Mouse (Mus musculus) embryonic stem cell, embryonic (primary cell): ENCODE results near the gene 1500011B03Rik.

ENCODE experiments used
- CTCF ChIA-PET, 4 experiments: fragments of 300-600 bp in 2 of 4; fragments of 350-600 bp in 2 of 4; sonication (Branson Sonifier 250); formaldehyde crosslinking; loops; one replicate each; lab custom pipeline; 2022; ENCODE audit warnings: inconsistent platforms in 2 of 4; lab: Charles Lee
- POLR2A ChIA-PET, 4 experiments: fragments of 300-600 bp in 2 of 4; fragments of 350-600 bp in 2 of 4; sonication (Branson Sonifier 250); formaldehyde crosslinking; loops; one replicate each; lab custom pipeline; 2022; ENCODE audit warnings: antibody characterized with exemption in 4 of 4, inconsistent platforms in 1 of 4; lab: Charles Lee

1500011B03Rik gene

GRCm38 (mm10) chr5:114779956-114780489 lies 43.2 kb downstream of the 1500011B03Rik start:
- ChIA-PET CTCF (interaction anchor here in 1 of 4 experiments (1.6 kb wide), 1 partner anchor 25 kb away, joined by 5 read pairs; no protein-coding TSS in a partner anchor), POLR2A (interaction anchor here in 2 of 4 experiments (0.9 to 1.3 kb wide), 6 partner anchors 12 to 46 kb away, joined by 3 to 5 read pairs (median 3); no protein-coding TSS in a partner anchor)

- CTCF ChIA-PET = no interaction called here
- POLR2A ChIA-PET = interaction anchor here in 3 of 4 experiments (0.6 to 5.5 kb wide), 15 partner anchors 11 to 586 kb away, joined by 3 to 52 read pairs (median 10); partner anchors contain the start of gene Mlec (in 1 of the 3)
These were observed 47.1 kb downstream of the 1500011B03Rik start for GRCm38 (mm10) chr5:114776174-114776573.

DNA sequence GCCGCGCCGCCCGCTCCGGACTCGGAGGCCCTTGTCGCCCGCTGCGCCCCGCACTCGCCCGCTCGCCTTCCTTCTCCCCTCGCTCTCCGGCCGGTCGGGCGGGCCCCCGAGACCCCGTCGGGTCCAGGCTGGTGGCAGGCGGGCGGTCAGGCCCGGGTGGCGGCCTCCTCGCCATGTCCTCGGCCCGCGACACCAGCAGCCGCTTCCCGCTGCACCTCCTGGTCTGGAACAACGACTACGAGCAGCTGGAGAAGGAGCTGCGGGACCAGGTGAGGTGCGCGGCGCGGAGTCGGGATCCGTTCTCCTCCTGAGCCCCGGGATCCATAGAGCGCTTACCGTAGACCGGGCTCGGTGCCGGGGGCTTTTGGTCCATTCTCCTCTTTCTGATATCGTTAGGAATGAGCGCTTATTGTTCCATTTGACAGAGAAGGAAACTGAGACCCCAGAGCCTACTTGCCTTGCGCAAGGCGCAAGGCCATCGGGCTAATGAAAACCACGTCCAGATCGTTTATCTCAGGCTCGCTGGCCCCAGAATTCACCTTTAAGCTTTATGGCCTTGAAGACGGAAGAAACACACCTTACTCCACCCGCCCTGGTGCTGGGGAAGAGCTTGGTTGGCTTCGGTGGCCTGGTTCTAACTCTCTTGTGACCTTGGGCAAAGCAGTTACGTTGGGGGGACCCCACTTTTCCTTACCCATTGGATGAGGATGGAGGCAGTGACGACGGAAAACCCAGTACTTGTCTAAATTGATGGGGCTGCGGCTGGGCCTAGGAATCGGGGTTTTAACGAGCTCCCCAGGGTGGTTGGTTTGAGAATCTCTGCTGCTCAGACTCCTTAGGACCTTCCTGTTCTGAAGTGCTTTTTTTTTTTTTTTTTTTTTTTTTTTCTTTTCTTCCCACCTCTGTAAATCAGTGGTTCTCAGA lies 48.0 kb downstream of the 1500011B03Rik start, which contains the start of gene Git2:
Gene Git2, minus strand, starts transcription at position 462 of the 924 bp plus-strand sequence.
- ChIA-PET POLR2A (interaction anchor here in 3 of 4 experiments (0.6 to 5.5 kb wide), 31 partner anchors 12 to 383 kb away, joined by 3 to 52 read pairs (median 6); partner anchors contain the start of genes 2210016L21Rik (in 1 of the 3), Mlec (in 1 of the 3), Mmab (in 1 of the 3) and Mvk (in 1 of the 3)), CTCF (interaction anchor here in 2 of 4 experiments (0.7 to 1.0 kb wide), 2 partner anchors 29 to 314 kb away, joined by 3 to 10 read pairs; no protein-coding TSS in a partner anchor)

DNA sequence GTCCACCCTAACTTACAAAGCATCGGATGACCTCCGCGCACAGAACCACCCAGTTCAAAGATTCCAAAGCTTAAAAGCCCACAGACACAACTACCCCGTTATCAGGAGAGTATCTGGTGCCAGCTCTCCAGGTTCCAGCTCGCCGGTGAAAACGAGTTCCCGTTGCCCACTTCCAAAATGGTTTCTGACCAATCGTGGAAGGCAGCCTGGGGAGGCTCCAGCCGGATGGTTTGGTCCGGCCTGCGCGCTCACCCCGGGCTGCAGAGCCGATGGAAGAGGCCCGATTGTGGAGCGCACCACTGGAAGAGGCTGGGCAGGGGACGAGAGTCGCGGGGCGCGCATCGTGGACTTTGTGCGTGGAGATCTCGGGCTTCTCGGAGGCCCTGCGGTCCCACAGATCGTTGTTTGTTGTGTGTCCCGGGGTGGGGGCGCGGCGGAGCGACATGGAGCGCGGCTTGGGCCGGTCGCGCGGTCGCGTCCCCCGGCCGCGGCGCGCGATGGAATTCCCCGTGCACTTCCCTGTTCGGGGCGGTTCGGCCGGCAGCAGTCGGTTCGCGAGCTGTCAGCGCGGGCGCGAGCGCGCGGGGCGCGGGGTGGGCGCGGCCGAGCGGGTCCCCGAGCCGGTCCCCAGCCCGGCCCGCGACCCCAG lies 48.7 kb downstream of the 1500011B03Rik start, which contains the start of gene Ankrd13a:
Gene Ankrd13a, plus strand, starts transcription at position 275 of the 649 bp plus-strand sequence.
- CTCF ChIA-PET = interaction anchor here in 3 of 4 experiments (0.5 to 1.1 kb wide), 5 partner anchors 9 to 85 kb away, joined by 3 to 5 read pairs (median 3); no protein-coding TSS in a partner anchor
- POLR2A ChIA-PET = interaction anchor here (0.6 to 5.5 kb wide), 44 partner anchors 8 to 1014 kb away, joined by 3 to 52 read pairs (median 4); partner anchors contain the start of genes 2210016L21Rik (in 1 of the 4), Fam222a (in 1 of the 4), Gm9936 (in 1 of the 4) and Mlec (in 1 of the 4)

- POLR2A ChIA-PET = interaction anchor here (0.6 to 5.5 kb wide), 44 partner anchors 8 to 1015 kb away, joined by 3 to 52 read pairs (median 4); partner anchors contain the start of genes 2210016L21Rik (in 1 of the 4), Fam222a (in 1 of the 4), Gm9936 (in 1 of the 4) and Kctd10 (in 1 of the 4)
- CTCF ChIA-PET = interaction anchor here in 3 of 4 experiments (0.5 to 1.1 kb wide), 5 partner anchors 8 to 1474 kb away, joined by 3 to 5 read pairs (median 4); no protein-coding TSS in a partner anchor
These were observed 49.5 kb downstream of the 1500011B03Rik start for GRCm38 (mm10) chr5:114773780-114774179.

DNA sequence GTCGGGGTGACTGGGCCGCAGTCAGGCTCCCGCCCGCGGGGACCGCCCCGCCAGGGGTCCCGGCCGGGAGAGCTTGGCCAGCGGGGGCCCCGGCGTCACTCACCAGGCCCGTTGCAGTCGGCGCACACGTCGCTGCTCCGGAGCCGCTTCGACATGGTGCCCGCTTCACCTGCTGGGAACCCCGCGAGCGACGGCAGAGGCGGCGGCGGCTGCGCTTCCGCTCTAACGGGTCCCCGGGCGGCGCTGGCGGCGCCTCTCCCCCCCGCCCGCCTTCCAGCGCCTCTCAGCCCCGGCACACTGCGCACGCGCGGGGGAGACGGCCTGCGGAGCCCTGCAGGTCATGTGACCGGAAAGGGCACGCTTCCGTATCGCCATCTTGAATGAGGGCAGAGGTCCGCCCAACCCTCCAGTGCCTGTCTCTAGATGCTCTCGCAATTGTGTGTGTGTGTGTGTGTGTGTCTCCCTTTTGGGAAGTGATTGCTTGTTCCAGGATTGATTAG lies 50.0 kb downstream of the 1500011B03Rik start:
- CTCF ChIA-PET = interaction anchor here in 1 of 4 experiments (1.1 kb wide), 1 partner anchor 8 kb away, joined by 5 read pairs; no protein-coding TSS in a partner anchor

GRCm38 (mm10) chr5:114772456-114773203 lies 50.6 kb downstream of the 1500011B03Rik start:
- POLR2A ChIA-PET = interaction anchor here in 3 of 4 experiments (0.6 to 5.5 kb wide), 6 partner anchors 8 to 394 kb away, joined by 3 to 52 read pairs (median 8); partner anchors contain the start of gene Trpv4 (in 1 of the 3)
- CTCF ChIA-PET = no interaction called here

More for the DNA sequence above, 50.0 kb downstream of the 1500011B03Rik start:
- POLR2A ChIA-PET = interaction anchor here in 3 of 4 experiments (0.6 to 5.5 kb wide), 20 partner anchors 8 to 874 kb away, joined by 3 to 52 read pairs (median 6); partner anchors contain the start of genes Fam222a (in 1 of the 3) and Trpv4 (in 1 of the 3)

DNA sequence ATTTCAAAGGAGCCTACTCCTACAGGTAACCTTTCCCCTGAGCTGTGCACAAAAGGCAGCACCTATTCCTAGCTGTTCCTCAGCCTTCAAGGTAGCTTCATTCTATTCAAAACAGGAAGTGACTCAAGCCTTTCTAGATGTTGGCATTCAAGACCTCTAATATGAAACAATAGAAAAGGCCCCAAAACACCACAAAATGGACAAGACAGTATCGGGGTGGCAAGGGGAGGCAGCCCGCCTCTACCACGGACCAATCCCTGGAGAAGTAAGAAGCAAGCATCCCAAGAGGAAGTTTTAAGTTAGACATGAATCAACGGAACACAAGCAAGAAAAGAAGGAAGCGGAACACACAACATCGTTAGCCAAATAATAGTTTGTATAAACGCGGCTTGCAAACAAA lies 51.5 kb downstream of the 1500011B03Rik start:
- ChIA-PET CTCF (no interaction called here), POLR2A (interaction anchor here in 2 of 4 experiments (0.7 to 1.2 kb wide), 7 partner anchors 10 to 73 kb away, joined by 3 read pairs; no protein-coding TSS in a partner anchor)

DNA sequence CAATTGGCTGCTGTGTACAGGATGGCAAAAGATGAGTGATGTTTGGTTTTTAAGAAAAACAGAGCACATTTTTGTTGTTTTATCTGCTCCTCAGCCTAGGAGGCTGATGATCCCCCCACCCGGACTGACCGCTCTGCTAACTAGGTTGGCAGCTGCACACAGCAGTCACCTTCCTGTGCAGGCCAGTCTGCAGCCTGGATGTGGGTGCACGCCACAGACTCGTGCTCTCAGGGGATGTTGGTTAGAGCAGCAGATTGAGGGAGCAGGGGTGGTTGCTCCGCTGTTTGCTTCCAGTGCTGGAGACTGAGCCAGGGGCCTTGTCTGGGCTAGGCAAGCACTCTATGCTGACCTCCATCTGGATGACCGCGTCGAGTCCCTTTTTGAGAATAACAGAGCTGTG lies 53.5 kb downstream of the 1500011B03Rik start:
- ChIA-PET CTCF (no interaction called here), POLR2A (interaction anchor here in 2 of 4 experiments (0.6 to 3.9 kb wide), 3 partner anchors 17 to 634 kb away, joined by 3 to 26 read pairs (median 5); no protein-coding TSS in a partner anchor)

GRCm38 (mm10) chr5:114767185-114767584 lies 56.1 kb downstream of the 1500011B03Rik start:
- CTCF ChIA-PET = interaction anchor here in 3 of 4 experiments (0.5 to 1.4 kb wide), 4 partner anchors 92 to 693 kb away, joined by 3 read pairs; partner anchors contain the start of gene Kctd10 (in 1 of the 3)
- POLR2A ChIA-PET = interaction anchor here in 3 of 4 experiments (0.5 to 3.9 kb wide), 20 partner anchors 14 to 572 kb away, joined by 3 to 26 read pairs (median 4); partner anchors contain the start of gene 2210016L21Rik (in 1 of the 3)

DNA sequence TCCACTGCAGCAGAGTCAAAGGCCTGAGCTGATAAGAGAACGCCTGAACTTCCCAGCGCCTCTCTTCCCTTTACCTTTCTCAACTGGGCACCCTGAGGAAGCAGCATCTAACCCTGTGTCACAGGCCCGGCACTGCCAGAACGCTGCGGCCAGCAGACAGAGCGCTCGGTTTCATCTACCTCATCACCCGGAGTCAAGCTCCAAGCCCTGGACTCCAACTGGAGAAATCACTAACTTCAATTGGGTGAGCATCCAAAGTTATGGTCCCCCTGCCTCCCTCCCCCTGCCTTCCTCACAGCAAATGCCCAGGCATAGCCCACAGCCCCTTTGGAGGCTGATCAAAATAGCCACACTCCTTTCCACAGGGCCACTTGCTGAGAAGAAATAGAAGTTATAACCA lies 56.6 kb downstream of the 1500011B03Rik start:
- ChIA-PET CTCF (interaction anchor here in 2 of 4 experiments (0.6 to 1.4 kb wide), 3 partner anchors 93 to 409 kb away, joined by 3 to 6 read pairs (median 3); no protein-coding TSS in a partner anchor), POLR2A (interaction anchor here in 3 of 4 experiments (0.6 to 3.9 kb wide), 14 partner anchors 14 to 572 kb away, joined by 3 to 26 read pairs (median 4); partner anchors contain the start of gene 2210016L21Rik (in 1 of the 3))

DNA sequence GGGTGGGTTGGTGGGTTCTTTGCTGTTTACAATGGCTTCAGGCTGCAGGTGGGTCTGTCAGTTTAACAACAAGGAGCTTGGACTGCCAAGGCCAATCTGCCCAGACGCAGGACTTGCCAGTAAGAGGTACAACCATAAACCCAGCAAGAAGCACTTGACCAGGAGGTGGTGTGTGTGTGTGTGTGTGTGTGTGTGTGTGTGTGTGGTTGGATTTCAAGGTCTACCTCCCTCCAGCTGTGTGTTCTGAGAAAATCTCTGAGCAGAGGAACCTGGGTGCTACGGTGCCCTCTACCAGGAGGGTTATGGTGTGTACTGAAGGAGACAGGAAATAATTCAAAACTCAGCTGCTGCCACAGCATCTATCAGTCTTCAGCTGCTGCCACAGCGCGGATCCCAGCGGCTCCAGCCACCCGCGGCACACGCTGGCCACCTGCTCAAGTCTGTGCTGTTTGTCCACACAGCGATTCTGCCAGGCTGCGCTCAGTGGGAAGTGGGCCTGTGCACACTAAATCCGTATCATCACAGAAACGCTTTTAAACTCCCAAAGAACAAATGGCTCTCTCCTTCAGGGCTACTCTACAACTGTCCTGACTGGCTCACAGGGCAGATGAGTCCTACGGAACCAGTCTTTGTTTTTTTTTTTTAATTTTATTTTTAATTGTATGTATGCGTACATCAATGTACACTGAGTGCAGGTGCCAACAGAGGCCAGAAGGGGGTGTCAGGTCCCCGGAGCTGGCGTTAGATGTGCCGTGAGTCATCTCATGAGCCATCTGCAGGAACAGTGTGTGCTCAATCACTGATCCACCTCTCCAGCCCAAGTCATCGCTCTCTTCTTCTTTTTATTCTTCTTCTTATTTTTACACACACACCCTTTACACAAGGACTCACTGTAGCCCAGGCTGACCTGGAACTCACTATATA lies 58.2 kb downstream of the 1500011B03Rik start:
- CTCF ChIA-PET = interaction anchor here (0.5 to 2.1 kb wide), 8 partner anchors 9 to 522 kb away, joined by 3 to 10 read pairs (median 6); partner anchors contain the start of gene Gm9936 (in 1 of the 4)
- POLR2A ChIA-PET = interaction anchor here in 3 of 4 experiments (0.6 to 5.2 kb wide), 14 partner anchors 8 to 318 kb away, joined by 3 to 35 read pairs (median 4); no protein-coding TSS in a partner anchor

DNA sequence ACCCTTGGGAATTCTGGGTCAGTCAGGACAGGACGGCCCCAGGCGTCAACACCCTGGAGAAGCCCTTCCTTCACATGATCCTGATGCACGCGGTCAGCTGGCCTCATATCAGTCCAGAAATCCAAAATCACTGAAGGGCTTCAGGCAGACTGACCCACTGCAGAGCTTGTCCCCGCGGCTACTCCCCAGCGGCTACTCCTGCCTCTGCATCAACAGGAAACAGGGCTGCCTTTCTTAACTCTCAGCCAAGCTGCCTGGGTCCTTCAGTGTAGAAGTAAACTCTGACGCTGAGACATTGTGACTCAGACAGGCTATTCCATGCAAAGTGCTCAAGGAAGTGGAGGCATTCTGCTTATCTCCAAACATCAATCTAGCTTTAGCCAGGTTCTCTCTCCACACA lies 61.3 kb downstream of the 1500011B03Rik start:
- ChIA-PET CTCF (interaction anchor here in 2 of 4 experiments (0.5 to 0.7 kb wide), 2 partner anchors 20 to 512 kb away, joined by 7 to 9 read pairs; no protein-coding TSS in a partner anchor), POLR2A (interaction anchor here in 3 of 4 experiments (0.6 to 5.2 kb wide), 16 partner anchors 8 to 732 kb away, joined by 3 to 35 read pairs (median 5); partner anchors contain the start of gene Ankrd13a (in 2 of the 3))

GRCm38 (mm10) chr5:114759536-114760090 lies 63.7 kb downstream of the 1500011B03Rik start:
- ChIA-PET CTCF (interaction anchor here in 1 of 4 experiments (0.7 kb wide), 1 partner anchor 394 kb away, joined by 3 read pairs; no protein-coding TSS in a partner anchor), POLR2A (interaction anchor here in 3 of 4 experiments (0.5 to 5.2 kb wide), 8 partner anchors 7 to 32 kb away, joined by 3 to 35 read pairs (median 4); no protein-coding TSS in a partner anchor)
